Mouse (Mus musculus) liver (tissue): ENCODE data around the gene Wee2.

Experiments used
- DNase-seq: peaks from one replicate; pipeline ENCODE4 v3.0.0-alpha.2; 2020; ENCODE audit warnings: mixed read lengths

Wee2 gene

DNA sequence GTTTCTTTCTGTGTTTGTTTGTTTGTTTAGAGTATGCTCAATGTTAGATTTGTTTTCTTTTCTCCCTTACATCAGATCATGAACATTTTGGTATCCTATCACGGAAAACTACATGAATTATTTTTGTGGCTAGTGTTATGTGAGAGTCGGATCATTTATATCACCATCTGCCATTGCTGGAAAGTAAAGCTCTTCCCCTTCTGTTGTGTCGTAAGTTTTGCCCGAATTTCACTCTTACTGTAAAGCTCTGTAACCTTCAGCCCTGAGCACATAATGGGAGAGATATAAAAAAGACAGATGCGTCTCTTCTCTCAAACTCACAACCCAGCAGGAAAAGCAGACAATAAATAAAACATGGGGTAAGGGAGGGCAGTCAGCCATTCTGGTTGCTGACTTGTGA lies at the start of gene Wee2:
TSS of gene Wee2 (plus strand) at position 153 of the 400 bp plus-strand sequence.
- DNase-seq: no peak

DNA sequence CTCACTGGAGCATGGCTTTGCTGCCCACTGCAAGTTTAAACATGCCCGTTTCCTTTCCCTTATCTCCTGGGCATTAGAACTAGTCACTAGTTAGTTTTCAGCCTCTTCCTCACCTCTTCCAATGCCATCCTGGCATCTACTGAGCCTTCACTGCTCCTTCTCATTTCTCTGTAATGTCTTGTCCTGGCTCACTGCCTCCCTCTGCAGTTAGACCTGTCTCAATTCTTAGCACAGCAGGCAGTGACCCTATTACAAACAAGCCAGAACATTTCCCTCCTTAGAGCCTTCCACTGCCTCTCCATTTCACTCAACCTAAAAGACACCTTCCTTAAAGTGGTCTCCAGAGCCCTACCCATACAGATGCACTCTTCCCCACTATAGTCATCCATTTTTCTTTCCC lies 47.9 kb upstream of the Wee2 start:
- DNase-seq: no peak

- peak; percentile 39 for DNase-seq
Observed at GRCm38 (mm10) chr6:40393213-40393612, 45.7 kb upstream of the Wee2 start.

DNA sequence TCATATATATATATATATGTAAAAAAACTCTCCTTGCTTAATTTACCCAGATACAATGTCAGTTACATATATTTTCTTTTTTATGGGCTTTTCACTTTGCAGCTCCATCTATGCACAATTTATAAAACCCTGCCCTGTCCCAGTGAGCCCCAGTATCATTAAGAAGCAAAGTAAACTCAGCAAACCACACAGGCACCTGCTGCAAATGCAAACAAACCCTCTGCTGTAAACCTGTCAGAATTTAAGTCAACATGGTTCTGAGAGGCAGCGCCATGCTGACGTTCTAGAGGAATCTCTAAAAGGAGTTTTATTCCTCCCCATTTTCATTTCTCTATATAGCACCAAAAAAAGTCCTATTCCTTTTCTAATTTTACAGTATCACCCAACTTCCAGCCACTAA lies 36.9 kb upstream of the Wee2 start:
- DNase-seq: no peak

GRCm38 (mm10) chr6:40403640-40404285 lies 35.1 kb upstream of the Wee2 start:
- DNase-seq: no peak

DNA sequence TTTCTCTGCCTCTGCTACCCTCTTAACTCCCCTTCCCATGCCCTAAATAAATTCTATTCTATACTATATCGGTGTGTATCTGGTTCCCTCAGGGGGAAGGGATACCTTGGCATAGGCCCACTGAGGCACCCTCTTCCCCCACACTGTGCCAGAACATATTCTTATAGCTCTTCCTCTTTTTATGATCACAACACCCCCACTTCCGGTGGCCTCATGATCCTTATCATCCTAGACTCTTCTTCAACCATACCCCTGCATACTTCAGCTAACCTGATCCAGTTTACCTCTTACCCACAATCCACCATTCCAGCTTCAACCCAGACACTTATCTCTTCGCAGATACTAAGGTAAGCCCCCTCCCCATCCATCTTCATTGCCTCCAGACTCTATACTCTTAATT lies 27.8 kb upstream of the Wee2 start:
- DNase-seq: no peak

GRCm38 (mm10) chr6:40413046-40413445 lies 25.8 kb upstream of the Wee2 start:
- DNase-seq: no peak

DNA sequence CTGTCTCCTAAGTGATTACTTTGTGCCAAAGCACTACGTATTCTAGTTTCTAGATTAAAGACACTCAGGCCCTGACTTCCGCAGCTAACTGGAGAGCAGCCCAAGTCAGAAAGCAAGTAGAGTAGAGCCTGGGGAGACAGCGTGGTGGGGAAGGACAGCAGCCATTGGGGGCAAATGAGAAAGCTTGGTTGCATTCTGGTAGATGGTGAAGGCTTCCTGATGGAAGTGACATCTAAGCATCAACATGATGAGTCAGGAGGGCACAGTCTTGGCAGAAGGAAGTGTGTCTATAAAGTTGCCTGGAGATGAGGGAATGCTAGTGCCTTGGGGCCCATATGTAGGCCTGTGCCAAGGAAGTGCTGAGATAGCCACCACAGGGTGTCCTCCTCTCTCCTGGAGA lies 25.3 kb upstream of the Wee2 start:
- no peak for DNase-seq

DNA sequence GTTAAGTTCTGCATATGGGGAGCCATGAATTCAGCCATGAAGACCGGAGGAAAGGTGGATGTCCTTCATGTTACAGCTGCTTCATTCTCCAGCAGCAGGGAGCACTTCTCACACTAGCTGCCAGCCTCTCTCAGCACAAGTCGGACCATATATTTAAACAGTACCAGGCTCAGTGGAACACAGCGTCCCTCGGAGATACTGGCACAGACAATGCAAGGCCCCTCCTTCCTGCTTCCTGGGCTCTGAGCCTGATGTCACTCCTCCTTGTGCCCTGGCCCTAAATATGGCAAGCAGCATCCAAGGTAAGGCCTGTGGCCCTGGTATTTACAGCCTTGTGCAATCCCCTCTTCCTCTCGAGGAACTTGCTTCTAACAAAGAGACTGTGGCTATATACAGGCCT lies 23.1 kb upstream of the Wee2 start:
- no peak for DNase-seq

- no peak for DNase-seq
Observed at GRCm38 (mm10) chr6:40418386-40418785, 20.5 kb upstream of the Wee2 start.

GRCm38 (mm10) chr6:40421099-40421498 lies 17.8 kb upstream of the Wee2 start:
- no peak for DNase-seq

DNA sequence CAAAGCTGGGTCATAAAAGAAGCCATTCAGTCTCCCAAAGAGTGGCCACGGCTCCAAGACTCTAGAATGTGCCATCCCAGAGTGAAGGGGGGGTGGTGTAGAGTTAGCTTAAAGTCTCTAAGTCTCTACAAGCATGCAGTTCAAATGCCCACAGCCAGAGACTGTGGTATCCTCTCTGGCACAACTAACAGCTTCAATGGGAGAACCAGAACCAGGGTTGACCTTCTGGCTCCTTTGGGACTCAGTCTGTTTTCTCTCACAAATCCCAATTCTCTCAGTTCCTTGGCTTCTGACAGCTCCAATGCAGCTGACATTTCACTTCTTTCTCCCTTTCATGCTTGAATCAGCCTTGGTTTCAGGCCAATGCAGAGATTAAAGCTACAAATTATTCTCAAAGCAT lies 15.9 kb upstream of the Wee2 start:
- no peak for DNase-seq

- peak; percentile 18 for DNase-seq
Observed at GRCm38 (mm10) chr6:40423774-40424173, 15.1 kb upstream of the Wee2 start.

GRCm38 (mm10) chr6:40427441-40427840 lies 11.4 kb upstream of the Wee2 start:
- DNase-seq: no peak

GRCm38 (mm10) chr6:40428696-40429095 lies 10.2 kb upstream of the Wee2 start:
- DNase-seq: no peak

DNA sequence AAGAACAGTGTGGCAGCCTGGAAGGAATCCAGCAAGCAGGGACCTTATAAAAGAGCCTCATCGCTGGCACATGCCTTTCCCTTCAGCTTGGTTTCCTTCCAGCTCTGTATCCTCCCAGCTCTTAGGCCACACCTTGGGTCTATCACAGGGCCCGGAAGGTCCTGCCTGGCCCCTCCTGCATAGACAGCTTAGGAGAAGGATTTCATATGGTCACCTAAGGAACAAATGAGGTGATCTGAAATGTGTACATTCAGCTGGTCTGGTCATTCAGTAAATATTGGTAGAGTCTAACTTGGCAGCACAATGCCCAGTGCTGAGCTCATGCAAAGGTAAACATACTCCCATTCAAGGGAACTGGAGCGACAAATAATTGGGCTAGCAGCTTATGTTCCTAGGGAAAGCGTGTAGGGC lies 9.4 kb upstream of the Wee2 start:
- DNase-seq: no peak

DNA sequence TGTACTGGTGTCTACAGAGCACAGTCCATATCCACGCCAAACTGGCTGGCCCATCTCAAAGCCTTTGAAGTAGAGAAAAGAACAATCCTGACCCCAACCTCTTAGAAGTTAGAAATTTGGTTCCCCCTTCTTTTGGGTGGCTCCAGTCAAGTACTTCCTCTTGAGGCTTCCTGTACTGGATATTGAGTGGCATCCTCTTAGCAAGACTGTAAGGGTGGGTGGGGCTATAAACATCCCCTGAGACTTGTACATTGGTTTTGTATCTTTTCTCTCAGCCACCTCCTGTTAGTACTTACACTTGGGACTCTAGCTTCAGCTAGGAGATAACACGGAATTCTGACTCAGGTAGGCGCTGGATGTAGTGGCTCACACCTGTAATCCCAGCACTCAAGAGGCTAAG lies 8.6 kb upstream of the Wee2 start:
- no peak for DNase-seq

GRCm38 (mm10) chr6:40430878-40431277 lies 8.0 kb upstream of the Wee2 start:
- DNase-seq: no peak

DNA sequence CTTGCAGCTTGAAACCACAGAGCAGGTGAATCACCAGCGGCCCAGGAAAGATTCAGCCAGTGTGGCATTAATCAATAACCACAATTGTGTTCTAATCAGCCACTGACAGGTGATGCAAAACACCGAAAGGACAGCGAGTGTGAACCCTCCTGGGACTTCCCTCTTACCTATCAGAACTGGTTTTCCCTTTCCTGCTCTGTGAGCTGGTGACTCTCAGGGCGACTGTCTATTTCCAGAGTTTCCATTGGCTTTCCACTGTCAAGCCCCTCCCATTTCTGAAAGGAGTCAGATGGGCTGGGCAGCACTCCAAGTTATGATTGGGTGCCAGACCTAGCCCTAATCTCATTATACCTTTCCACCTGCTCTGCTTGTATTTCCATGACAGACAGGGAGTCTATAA lies 7.5 kb upstream of the Wee2 start:
- DNase-seq: no peak

DNA sequence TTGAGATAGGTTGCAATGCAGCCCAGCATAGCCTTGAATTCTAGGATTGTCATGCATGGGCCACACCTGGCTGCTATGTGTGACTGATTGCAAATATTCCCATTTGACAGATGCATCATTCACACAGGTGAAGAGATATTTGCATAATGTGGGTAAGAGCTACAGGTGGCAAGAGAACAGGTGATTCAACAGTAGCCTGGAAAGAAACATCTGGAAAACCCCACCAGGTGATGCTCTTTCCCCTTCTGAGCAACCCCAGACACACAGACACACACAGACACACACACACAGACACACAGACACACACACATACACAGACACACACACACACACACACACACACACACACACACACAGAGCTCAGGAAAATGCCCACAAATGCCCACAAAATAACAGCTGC lies 7.1 kb upstream of the Wee2 start:
- no peak for DNase-seq

GRCm38 (mm10) chr6:40432346-40433275 lies 6.3 kb upstream of the Wee2 start:
- DNase-seq: no peak

GRCm38 (mm10) chr6:40434697-40435096 lies 4.2 kb upstream of the Wee2 start:
- no peak for DNase-seq

- DNase-seq: peak; percentile 13
Observed at GRCm38 (mm10) chr6:40435151-40436046, 3.5 kb upstream of the Wee2 start.
